Mouse (Mus musculus) midbrain, embryonic 13.5 days (tissue): Measurements from ENCODE around the gene Slc7a15. TPM values are rescaled to one million over a fixed set of nuclear protein-coding genes. Genes with fewer than 3 reads are reported as not detected.

ENCODE experiments used
- ATAC-seq: fragments of 200-750 bp; cut with Nextera tagmentation; 2 replicates; pipeline ENCODE4 v1.8.0; 2017; ENCODE audit warnings: mild to moderate bottlenecking, moderate TSS enrichment, moderate library complexity
- H3K27ac ChIP-seq: fragments of 300-500 bp; sonication (generic); 2 replicates; pipeline ENCODE4 v1.5.1; 2015; ENCODE audit warnings: inconsistent platforms, mild to moderate bottlenecking, moderate library complexity
- H3K27me3 ChIP-seq: fragments of 300-500 bp; sonication (generic); 2 replicates; pipeline ENCODE4 v1.6.1; 2015; ENCODE audit warnings: mild to moderate bottlenecking, inconsistent platforms
- H3K36me3 ChIP-seq: fragments of 300-500 bp; sonication (generic); 2 replicates; pipeline ENCODE4 v1.6.1; 2015; ENCODE audit warnings: mild to moderate bottlenecking, inconsistent platforms
- H3K4me1 ChIP-seq: fragments of 300-500 bp; sonication (generic); replicated peaks from 2 replicates; pipeline ENCODE4 v1.6.1; 2015; ENCODE audit warnings: inconsistent platforms
- H3K4me2 ChIP-seq: fragments of 300-500 bp; sonication (generic); replicated peaks from 2 replicates; pipeline ENCODE4 v1.6.1; 2015; ENCODE audit warnings: moderate library complexity, mild to moderate bottlenecking, inconsistent platforms
- H3K4me3 ChIP-seq: fragments of 300-500 bp; sonication (generic); replicated peaks from 2 replicates; pipeline ENCODE4 v1.5.1; 2015; ENCODE audit warnings: mild to moderate bottlenecking, inconsistent platforms
- H3K9ac ChIP-seq: fragments of 300-500 bp; sonication (generic); replicated peaks from 2 replicates; pipeline ENCODE4 v1.6.1; 2015; ENCODE audit warnings: mild to moderate bottlenecking, inconsistent platforms
- H3K9me3 ChIP-seq: fragments of 300-500 bp; sonication (generic); 2 replicates; pipeline ENCODE4 v1.6.1; 2016; ENCODE audit warnings: mild to moderate bottlenecking, inconsistent platforms
- WGBS: fragments of 180-500 bp; shearing (Covaris S2); methylation state at CpG from one replicate; pipeline ENCODE4 v1.1.7; 2015; 5-methylcytosine and 5-hydroxymethylcytosine counted together
- polyA plus RNA-seq: library from polyadenylated mRNA; unstranded; fragments of >200 nt; fragmentation: Nextera tagmentation; extraction: Ambion mirVana; gene quantifications from 2 replicates; pipeline ENCODE4 v1.2.1, GENCODE M21; 2015

The Slc7a15 gene
- polyA plus RNA-seq, 1 experiment from 2014 or later: not detected

GRCm38 (mm10) chr12:8522711-8523110 is 76.2 kb downstream of the Slc7a15 start:
- H3K9ac ChIP-seq: no peak overlapping the region
- H3K4me2 ChIP-seq: no peak overlapping the region
- H3K36me3 ChIP-seq: no peaks in the 10 kb centered on the region
- H3K27ac ChIP-seq: no peak overlapping the region
- no peaks in the 10 kb centered on the region for H3K27me3 ChIP-seq
- no peak for ATAC-seq
- no peaks in the 10 kb centered on the region for H3K9me3 ChIP-seq
- no peaks in the 10 kb centered on the region for H3K4me1 ChIP-seq
- 79% methylated on average over 2 of the region's 2 CpGs for WGBS
- no peak overlapping the region for H3K4me3 ChIP-seq

GRCm38 (mm10) chr12:8521375-8522047 is 77.4 kb downstream of the Slc7a15 start:
- H3K4me2 ChIP-seq: no peak overlapping the region
- H3K4me1 ChIP-seq: no peaks in the 10 kb centered on the region
- no peak overlapping the region for H3K27ac ChIP-seq
- no peak overlapping the region for H3K4me3 ChIP-seq
- no peaks in the 10 kb centered on the region for H3K27me3 ChIP-seq
- WGBS: 60% methylated on average over 11 of the region's 12 CpGs
- no peak for ATAC-seq
- no peaks in the 10 kb centered on the region for H3K36me3 ChIP-seq
- no peaks in the 10 kb centered on the region for H3K9me3 ChIP-seq
- H3K9ac ChIP-seq: no peak overlapping the region

GRCm38 (mm10) chr12:8519431-8520160 is 79.3 kb downstream of the Slc7a15 start:
- Histone ChIP-seq H3K4me3 (no peak overlapping the region), H3K27me3 (no peaks in the 10 kb centered on the region), H3K9ac (no peak overlapping the region), H3K4me1 (no peaks in the 10 kb centered on the region), H3K36me3 (no peaks in the 10 kb centered on the region), H3K9me3 (no peaks in the 10 kb centered on the region), H3K27ac (no peak overlapping the region), H3K4me2 (no peak overlapping the region)
- ATAC-seq: no peak
- WGBS: 72% methylated on average over 12 of the region's 12 CpGs

GRCm38 (mm10) chr12:8511037-8511882 is 87.6 kb downstream of the Slc7a15 start:
- H3K27me3 ChIP-seq: no peaks in the 10 kb centered on the region
- no peaks in the 10 kb centered on the region for H3K9me3 ChIP-seq
- no peak overlapping the region for H3K4me2 ChIP-seq
- no peak overlapping the region for H3K4me3 ChIP-seq
- WGBS: 83% methylated on average over 18 of the region's 18 CpGs
- H3K36me3 ChIP-seq: no peaks in the 10 kb centered on the region
- no peak for ATAC-seq
- no peaks in the 10 kb centered on the region for H3K4me1 ChIP-seq
- H3K27ac ChIP-seq: no peak overlapping the region
- no peak overlapping the region for H3K9ac ChIP-seq

GRCm38 (mm10) chr12:8510317-8510988 is 88.4 kb downstream of the Slc7a15 start:
- no peaks in the 10 kb centered on the region for H3K27me3 ChIP-seq
- 84% methylated on average over 6 of the region's 6 CpGs for WGBS
- H3K4me2 ChIP-seq: no peak overlapping the region
- no peak overlapping the region for H3K4me3 ChIP-seq
- no peaks in the 10 kb centered on the region for H3K9me3 ChIP-seq
- no peak for ATAC-seq
- no peak overlapping the region for H3K27ac ChIP-seq
- no peak overlapping the region for H3K9ac ChIP-seq
- H3K4me1 ChIP-seq: no peaks in the 10 kb centered on the region
- H3K36me3 ChIP-seq: no peaks in the 10 kb centered on the region

GRCm38 (mm10) chr12:8509693-8510092 is 89.2 kb downstream of the Slc7a15 start:
- Histone ChIP-seq H3K4me2 (no peak overlapping the region), H3K27ac (no peak overlapping the region), H3K9ac (no peak overlapping the region), H3K27me3 (no peaks in the 10 kb centered on the region), H3K4me1 (no peaks in the 10 kb centered on the region), H3K4me3 (no peak overlapping the region), H3K9me3 (no peaks in the 10 kb centered on the region), H3K36me3 (no peaks in the 10 kb centered on the region)
- WGBS: 76% methylated on average over 5 of the region's 5 CpGs
- ATAC-seq: no peak

- WGBS: 79% methylated on average over 9 of the region's 9 CpGs
- no peak for ATAC-seq
- Histone ChIP-seq H3K4me1 (no peaks in the 10 kb centered on the region), H3K4me2 (no peak overlapping the region), H3K9ac (no peak overlapping the region), H3K27me3 (no peaks in the 10 kb centered on the region), H3K36me3 (no peaks in the 10 kb centered on the region), H3K9me3 (no peaks in the 10 kb centered on the region), H3K27ac (no peak overlapping the region), H3K4me3 (no peak overlapping the region)
Measured at GRCm38 (mm10) chr12:8506954-8507707, 91.7 kb downstream of the Slc7a15 start.

- 80% methylated on average over 6 of the region's 6 CpGs for WGBS
- H3K9me3 ChIP-seq: no peaks in the 10 kb centered on the region
- no peaks in the 10 kb centered on the region for H3K36me3 ChIP-seq
- no peaks in the 10 kb centered on the region for H3K27me3 ChIP-seq
- no peak overlapping the region for H3K4me3 ChIP-seq
- no peak for ATAC-seq
- H3K27ac ChIP-seq: no peak overlapping the region
- no peak overlapping the region for H3K4me2 ChIP-seq
- H3K9ac ChIP-seq: no peak overlapping the region
- peaks cover 9% of the 10 kb centered on the region for H3K4me1 ChIP-seq
Measured at GRCm38 (mm10) chr12:8504131-8504530, 94.7 kb downstream of the Slc7a15 start.

GRCm38 (mm10) chr12:8502546-8502945 is 96.3 kb downstream of the Slc7a15 start:
- H3K27ac ChIP-seq: no peak overlapping the region
- H3K4me3 ChIP-seq: no peak overlapping the region
- H3K4me2 ChIP-seq: no peak overlapping the region
- no peak overlapping the region for H3K9ac ChIP-seq
- no peaks in the 10 kb centered on the region for H3K9me3 ChIP-seq
- H3K4me1 ChIP-seq: peaks cover 16% of the 10 kb centered on the region
- ATAC-seq: no peak
- no peaks in the 10 kb centered on the region for H3K36me3 ChIP-seq
- no peaks in the 10 kb centered on the region for H3K27me3 ChIP-seq
- 16% methylated on average over 6 of the region's 6 CpGs for WGBS

- ATAC-seq: no peak
Measured at GRCm38 (mm10) chr12:8501571-8502305, 97.1 kb downstream of the Slc7a15 start.

More at GRCm38 (mm10) chr12:8501571-8502305, 97.1 kb downstream of the Slc7a15 start:
- H3K27ac ChIP-seq: no peak overlapping the region
- no peaks in the 10 kb centered on the region for H3K9me3 ChIP-seq
- H3K9ac ChIP-seq: no peak overlapping the region
- WGBS: 90% methylated on average over 14 of the region's 14 CpGs
- no peak overlapping the region for H3K4me2 ChIP-seq
- H3K36me3 ChIP-seq: no peaks in the 10 kb centered on the region
- no peak overlapping the region for H3K4me3 ChIP-seq
- H3K4me1 ChIP-seq: peaks cover 24% of the 10 kb centered on the region
- no peaks in the 10 kb centered on the region for H3K27me3 ChIP-seq
